Mouse (Mus musculus) ovary, adult 2 months (tissue): Measurements from ENCODE around the gene Glis1. TPM values are rescaled to one million over a fixed set of nuclear protein-coding genes. Genes with fewer than 3 reads are reported as not detected.

Experiments used
- polyA plus RNA-seq: library from polyadenylated mRNA; depleted of rRNA; stranded (reverse); fragments of >200 nt; gene quantifications from 2 replicates; pipeline ENCODE4 v1.2.3, GENCODE M21; 2012; rRNA removed

Glis1 gene
- 5.5 and 6.4 TPM in 2 replicates for polyA plus RNA-seq

GRCm38 (mm10) chr4:107434356-107435237 is at the start of gene Glis1:
Gene Glis1 (plus strand): TSS chr4:107434591.

GRCm38 (mm10) chr4:107684130-107684529 is 249.7 kb downstream of the Glis1 start, which contains the start of gene Dmrtb1:
Gene Dmrtb1 (minus strand): TSS chr4:107684230.

Other genes with a start within 250 kb of the Glis1 start
- gene Ldlrad1, start 225.4 kb upstream of the Glis1 start, polyA plus RNA-seq = 44.9 and 46.0 TPM in 2 replicates
- gene Lrrc42, start 181.1 kb upstream of the Glis1 start, polyA plus RNA-seq = 17.3 and 20.4 TPM in 2 replicates
- gene Hspb11, start 181.0 kb upstream of the Glis1 start, polyA plus RNA-seq = 0.61 and 1.7 TPM in 2 replicates
- 2.0 TPM in 2 replicates for gene Dio1, start 127.4 kb upstream of the Glis1 start, polyA plus RNA-seq
- gene Yipf1, start 120.2 kb upstream of the Glis1 start, polyA plus RNA-seq = 34.4 and 50.2 TPM in 2 replicates
- gene Ndc1, start 66.8 kb upstream of the Glis1 start, polyA plus RNA-seq = 17.3 and 41.1 TPM in 2 replicates
- gene Dmrtb1, start 249.6 kb downstream of the Glis1 start, polyA plus RNA-seq = 0.52 and 0.56 TPM in 2 replicates